Mouse (Mus musculus): ENCODE data around the gene Tspan14.

DNA sequence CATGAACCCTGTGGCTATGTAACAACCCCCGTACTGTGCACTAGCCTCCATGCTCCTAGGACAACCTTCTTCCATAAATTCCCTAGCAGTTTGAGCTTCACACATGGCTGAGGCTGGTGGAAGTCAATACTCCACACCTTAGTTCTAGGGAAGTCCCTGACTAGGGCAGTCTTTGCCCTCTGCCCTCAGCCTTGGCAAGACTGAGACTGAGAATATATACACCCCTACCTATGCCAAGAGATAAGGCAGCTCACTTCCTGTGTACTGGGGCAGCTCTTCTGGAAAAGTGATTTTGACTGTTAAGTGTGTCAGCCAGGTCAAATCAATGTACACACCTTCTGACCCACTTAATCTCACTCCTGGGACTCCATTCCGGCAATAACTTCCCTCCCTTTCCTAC, 39.6 kb downstream of the Tspan14 start:
- TF ChIP-seq CTCF (IDR thresholded peaks at IDR 0.05; ENCODE audit: low read depth, low read length) (no peak), POLR2A (IDR thresholded peaks at IDR 0.05; ENCODE audit: insufficient read depth, low read length) (no peak)

Measured in ES-Bruce4 (cell line).